Comparison of ENCODE assay signal across 12 mouse cellular contexts in the genomic region with DNA sequence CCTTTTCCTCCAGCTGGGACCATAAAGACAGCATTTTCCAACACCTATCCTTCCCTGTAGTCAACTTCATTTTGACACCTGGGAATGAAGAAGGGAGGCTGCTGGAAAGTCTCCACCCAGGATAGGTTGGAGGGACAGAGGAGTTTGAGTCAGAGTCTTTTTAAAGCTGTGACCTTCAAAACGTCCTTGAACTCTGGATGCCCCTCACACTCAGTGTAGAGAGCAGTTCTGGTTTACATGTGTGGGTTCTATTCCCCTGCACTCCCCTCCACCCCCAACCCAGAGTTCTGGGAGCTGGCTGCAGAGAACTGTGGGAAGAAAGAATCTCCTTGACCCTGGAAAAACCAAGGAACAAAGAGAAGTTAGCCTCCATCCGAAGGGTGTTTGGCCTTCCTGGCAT.
"Had no signal": no experiment of that assay in that cellular context is flagged by ENCODE, and none has a peak within 500 bp of the region (broad histone marks: within the 10 kb centered on the region; RNA-seq: fewer than 3 reads in every experiment).

No protein-coding gene starts in this region.

- H3K27ac ChIP-seq: layer of hippocampus, adult 2 months; limb, embryonic 13.5 days; liver, embryonic 14.5 days; midbrain, embryonic 12.5 days; neural tube, embryonic 13.5 days; stomach, embryonic 15.5 days had no signal

- H3K4me1 ChIP-seq: limb, embryonic 13.5 days; midbrain, embryonic 12.5 days had no signal

- H3K36me3 ChIP-seq: limb, embryonic 13.5 days; midbrain, embryonic 12.5 days; neural tube, embryonic 13.5 days; stomach, embryonic 15.5 days had no signal

- H3K4me2 ChIP-seq: limb, embryonic 13.5 days; midbrain, embryonic 12.5 days; neural tube, embryonic 13.5 days; stomach, embryonic 15.5 days had no signal

- H3K9ac ChIP-seq: limb, embryonic 13.5 days; liver, embryonic 14.5 days; midbrain, embryonic 12.5 days; neural tube, embryonic 13.5 days; stomach, embryonic 15.5 days had no signal

- H3K9me3 ChIP-seq: limb, embryonic 13.5 days; midbrain, embryonic 12.5 days; neural tube, embryonic 13.5 days; stomach, embryonic 15.5 days had no signal

- ATAC-seq: midbrain, embryonic 16.5 days had no signal

- H3K4me3 ChIP-seq: layer of hippocampus, adult 2 months; limb, embryonic 13.5 days; midbrain, embryonic 12.5 days; neural tube, embryonic 13.5 days; stomach, embryonic 15.5 days had no signal

- DNase-seq: kidney, postnatal 4 days; lung, adult 18-20 months; retina, postnatal 1 day; thymus, adult 2 months; thymus, postnatal 25 days had no signal

- H3K27me3 ChIP-seq: limb, embryonic 13.5 days; midbrain, embryonic 12.5 days; neural tube, embryonic 13.5 days; stomach, embryonic 15.5 days had no signal
